Mouse (Mus musculus): ENCODE results near the gene Ptges2. TPM values are rescaled to one million over a fixed set of nuclear protein-coding genes. Genes with fewer than 3 reads are reported as not detected.

The Ptges2 gene
- polyA plus RNA-seq, 1 experiment, result 15.0 TPM

DNA sequence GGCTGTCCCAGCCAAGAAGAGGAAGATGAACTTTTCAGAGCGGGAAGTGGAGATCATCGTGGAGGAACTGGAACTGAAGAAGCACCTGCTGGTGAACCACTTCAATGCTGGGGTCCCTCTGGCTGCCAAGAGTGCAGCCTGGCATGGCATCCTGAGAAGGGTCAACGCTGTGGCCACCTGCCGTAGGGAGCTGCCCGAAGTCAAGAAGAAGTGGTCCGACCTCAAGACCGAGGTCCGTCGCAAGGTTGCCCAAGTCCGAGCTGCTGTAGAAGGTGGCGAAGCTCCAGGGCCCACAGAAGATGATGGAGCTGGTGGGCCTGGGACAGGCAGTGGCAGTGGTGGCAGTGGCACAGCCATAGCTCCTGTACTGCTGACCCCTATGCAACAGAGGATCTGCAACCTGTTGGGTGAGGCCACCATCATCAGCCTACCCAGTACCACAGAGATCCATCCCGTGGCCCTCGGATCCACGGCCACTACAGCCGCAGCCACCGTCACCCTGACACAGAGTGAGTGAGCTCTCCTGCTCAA lies 56.8 kb downstream of the Ptges2 start:
- peak; percentile 9; the same call in 1 of the 2 replicates for TF ChIP-seq POLR2A (IDR thresholded peaks at IDR 0.05; ENCODE audit: borderline replicate concordance, control insufficient read depth, low read depth, low read length)
- TF ChIP-seq CTCF (IDR thresholded peaks at IDR 0.05; ENCODE audit: control insufficient read depth, insufficient read depth, low read length), result no peak; the same call in 1 of the 2 replicates
- Histone ChIP-seq H3K4me3 (replicated peaks; ENCODE audit: control insufficient read depth, low read depth, low read length) (peak overlapping the region; percentile 78), H3K4me1 (ENCODE audit: control insufficient read depth, insufficient read depth, low read length) (peaks cover 4% of the 10 kb centered on the region), H3K27ac (ENCODE audit: control insufficient read depth, insufficient read depth, low read depth, low read length, poor library complexity) (peak overlapping the region; percentile 84)
- 78% methylated on average over 16 of the region's 16 CpGs for WGBS

DNA sequence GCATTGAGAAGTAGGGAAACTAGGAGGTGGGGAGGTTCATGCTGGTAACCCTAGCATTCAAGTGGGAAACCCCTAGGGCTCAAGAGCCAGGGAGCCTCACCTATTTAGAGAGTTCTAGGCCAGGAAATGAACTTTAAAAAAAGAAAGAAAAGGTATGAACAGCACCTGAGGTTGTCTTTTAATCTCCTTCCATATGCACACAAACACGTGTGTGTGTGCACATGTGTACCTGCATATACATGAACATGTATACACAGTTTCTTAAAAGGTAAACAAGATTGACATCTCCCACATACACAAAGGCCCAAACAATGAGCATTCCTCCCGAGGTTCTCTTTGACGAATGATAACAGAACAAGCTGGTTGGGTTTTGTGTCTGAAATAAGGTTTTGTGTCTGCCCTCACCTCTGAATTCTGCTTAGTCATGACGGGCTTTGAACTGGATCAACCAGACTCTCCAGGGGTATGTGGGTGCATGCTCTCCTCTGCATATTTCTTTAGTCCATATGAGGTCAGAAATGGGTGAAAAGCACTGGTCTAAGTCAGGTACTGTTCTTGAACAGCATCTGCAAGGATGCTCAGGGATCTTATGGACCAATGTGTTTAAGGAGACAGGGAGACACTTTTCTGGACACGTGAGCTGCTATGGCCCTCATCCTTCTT lies 58.1 kb downstream of the Ptges2 start:
- 70% methylated on average over 5 of the region's 5 CpGs for WGBS
- TF ChIP-seq POLR2A (IDR thresholded peaks at IDR 0.05; ENCODE audit: borderline replicate concordance, control insufficient read depth, low read depth, low read length) (no peak), CTCF (IDR thresholded peaks at IDR 0.05; ENCODE audit: control insufficient read depth, insufficient read depth, low read length) (no peak)
- Histone ChIP-seq H3K4me3 (replicated peaks; ENCODE audit: control insufficient read depth, low read depth, low read length) (no peak overlapping the region), H3K27ac (ENCODE audit: control insufficient read depth, insufficient read depth, low read depth, low read length, poor library complexity) (no peak overlapping the region), H3K4me1 (ENCODE audit: control insufficient read depth, insufficient read depth, low read length) (peaks cover 4% of the 10 kb centered on the region)

DNA sequence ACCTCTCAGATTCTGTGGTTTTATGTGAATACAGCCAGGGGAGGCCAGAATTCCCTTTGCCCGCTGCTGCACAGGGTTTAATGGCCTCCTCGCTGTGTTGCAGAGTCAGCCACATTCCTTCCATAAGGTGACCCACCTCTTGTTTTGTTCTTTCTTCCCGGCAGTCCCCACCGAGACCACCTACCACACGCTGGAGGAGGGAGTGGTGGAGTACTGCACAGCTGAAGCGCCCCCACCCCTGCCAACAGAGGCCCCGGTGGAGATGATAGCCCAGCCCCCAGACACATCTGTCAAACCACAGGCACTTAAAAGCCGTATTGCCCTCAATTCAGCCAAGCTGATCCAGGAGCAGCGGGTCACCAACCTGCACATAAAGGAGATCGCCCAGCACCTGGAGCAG lies 58.9 kb downstream of the Ptges2 start:
- 93% methylated on average over 10 of the region's 10 CpGs for whole genome bisulfite sequencing
- Histone ChIP-seq H3K4me1 (ENCODE audit: control insufficient read depth, insufficient read depth, low read length) (peaks cover 4% of the 10 kb centered on the region), H3K4me3 (replicated peaks; ENCODE audit: control insufficient read depth, low read depth, low read length) (no peak overlapping the region), H3K27ac (ENCODE audit: control insufficient read depth, insufficient read depth, low read depth, low read length, poor library complexity) (no peak overlapping the region)
- no peak for TF ChIP-seq CTCF (IDR thresholded peaks at IDR 0.05; ENCODE audit: control insufficient read depth, insufficient read depth, low read length)
- TF ChIP-seq POLR2A (IDR thresholded peaks at IDR 0.05; ENCODE audit: borderline replicate concordance, control insufficient read depth, low read depth, low read length), result no peak

DNA sequence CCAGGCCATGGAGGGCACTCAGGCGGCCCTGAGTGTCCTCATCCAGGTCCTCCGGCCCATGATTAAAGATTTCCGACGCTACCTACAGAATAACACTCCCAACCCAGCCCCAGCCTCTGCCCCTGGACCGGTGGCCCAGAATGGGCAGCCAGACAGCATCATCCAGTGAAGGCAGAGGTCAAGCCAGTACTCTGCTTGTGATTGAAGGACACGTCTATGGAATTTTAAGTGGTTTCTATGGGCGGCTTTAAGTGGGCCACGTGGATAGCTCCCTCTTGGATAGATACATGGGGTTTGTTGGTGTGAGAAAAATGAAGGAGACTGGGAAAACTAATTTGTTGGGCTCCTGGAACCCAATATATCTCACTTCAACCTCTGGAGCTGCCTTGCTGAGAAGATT lies 59.4 kb downstream of the Ptges2 start:
- WGBS, result 91% methylated on average over 8 of the region's 8 CpGs
- TF ChIP-seq POLR2A (IDR thresholded peaks at IDR 0.05; ENCODE audit: borderline replicate concordance, control insufficient read depth, low read depth, low read length), result no peak
- no peak for TF ChIP-seq CTCF (IDR thresholded peaks at IDR 0.05; ENCODE audit: control insufficient read depth, insufficient read depth, low read length)
- Histone ChIP-seq H3K4me1 (ENCODE audit: control insufficient read depth, insufficient read depth, low read length) (peaks cover 4% of the 10 kb centered on the region), H3K27ac (ENCODE audit: control insufficient read depth, insufficient read depth, low read depth, low read length, poor library complexity) (no peak overlapping the region), H3K4me3 (replicated peaks; ENCODE audit: control insufficient read depth, low read depth, low read length) (no peak overlapping the region)

Other genes with a start within 250 kb of the Ptges2 start
- 32.3 and 44.5 TPM in 2 replicates for gene Prrc2b, start 244.8 kb upstream of the Ptges2 start, polyA plus RNA-seq (2011; ENCODE audit: insufficient read depth, insufficient read length, low replicate concordance, missing spikeins)
- gene Pomt1, start 159.3 kb upstream of the Ptges2 start, polyA plus RNA-seq (2011; ENCODE audit: insufficient read depth, insufficient read length, low replicate concordance, missing spikeins), result 7.8 and 16.2 TPM in 2 replicates
- gene Uck1, start 135.7 kb upstream of the Ptges2 start, polyA plus RNA-seq (2011; ENCODE audit: insufficient read depth, insufficient read length, low replicate concordance, missing spikeins), result 11.9 and 19.6 TPM in 2 replicates
- gene Golga2, start 108.5 kb upstream of the Ptges2 start, polyA plus RNA-seq (2011; ENCODE audit: insufficient read depth, insufficient read length, low replicate concordance, missing spikeins), result 26.6 and 39.8 TPM in 2 replicates
- gene Swi5, start 107.8 kb upstream of the Ptges2 start, polyA plus RNA-seq (2011; ENCODE audit: insufficient read depth, insufficient read length, low replicate concordance, missing spikeins), result 278 and 393 TPM in 2 replicates
- 71.7 and 127 TPM in 2 replicates for gene Ciz1, start 43.6 kb upstream of the Ptges2 start, polyA plus RNA-seq (2011; ENCODE audit: insufficient read depth, insufficient read length, low replicate concordance, missing spikeins)
- 1.4 and 1.9 TPM in 2 replicates for gene Dnm1, start 42.6 kb upstream of the Ptges2 start, polyA plus RNA-seq (2011; ENCODE audit: insufficient read depth, insufficient read length, low replicate concordance, missing spikeins)
- 28.0 and 39.6 TPM in 2 replicates for gene 1110008P14Rik, start 14.0 kb upstream of the Ptges2 start, polyA plus RNA-seq (2011; ENCODE audit: insufficient read depth, insufficient read length, low replicate concordance, missing spikeins)
- gene Lcn2, start 7.6 kb upstream of the Ptges2 start, polyA plus RNA-seq (2011; ENCODE audit: insufficient read depth, insufficient read length, low replicate concordance, missing spikeins), result 436 and 1,079 TPM in 2 replicates
- 1.9 and 2.6 TPM in 2 replicates for gene Naif1, start 54.6 kb downstream of the Ptges2 start, polyA plus RNA-seq (2011; ENCODE audit: insufficient read depth, insufficient read length, low replicate concordance, missing spikeins)
- gene Slc25a25, start 55.5 kb downstream of the Ptges2 start, polyA plus RNA-seq (2011; ENCODE audit: insufficient read depth, insufficient read length, low replicate concordance, missing spikeins), result 7.3 and 10.6 TPM in 2 replicates
- 5.4 and 9.7 TPM in 2 replicates for gene Fam102a, start 139.4 kb downstream of the Ptges2 start, polyA plus RNA-seq (2011; ENCODE audit: insufficient read depth, insufficient read length, low replicate concordance, missing spikeins)
- 27.7 and 54.8 TPM in 2 replicates for gene Dpm2, start 175.0 kb downstream of the Ptges2 start, polyA plus RNA-seq (2011; ENCODE audit: insufficient read depth, insufficient read length, low replicate concordance, missing spikeins)
- not detected in 2 replicates for gene Pip5kl1, start 178.9 kb downstream of the Ptges2 start, polyA plus RNA-seq (2011; ENCODE audit: insufficient read depth, insufficient read length, low replicate concordance, missing spikeins)
- gene 9430097D07Rik, start 179.8 kb downstream of the Ptges2 start, polyA plus RNA-seq (2011; ENCODE audit: insufficient read depth, insufficient read length, low replicate concordance, missing spikeins), result not detected in 2 replicates
- 8.6 and 18.7 TPM in 2 replicates for gene St6galnac4, start 191.2 kb downstream of the Ptges2 start, polyA plus RNA-seq (2011; ENCODE audit: insufficient read depth, insufficient read length, low replicate concordance, missing spikeins)
- gene St6galnac6, start 203.8 kb downstream of the Ptges2 start, polyA plus RNA-seq (2011; ENCODE audit: insufficient read depth, insufficient read length, low replicate concordance, missing spikeins), result 13.3 and 25.7 TPM in 2 replicates
- 4.0 and 9.1 TPM in 2 replicates for gene Ak1, start 225.9 kb downstream of the Ptges2 start, polyA plus RNA-seq (2011; ENCODE audit: insufficient read depth, insufficient read length, low replicate concordance, missing spikeins)